Mouse (Mus musculus) cerebellum, postnatal 25 days (tissue): ENCODE measurements at regions not wholly inside any gene's neighbourhood (a gene's known extent, or its start where the extent isn't known, plus 50 kb on each side); places are given as distances from the start of the nearest gene placed in this dataset.

ENCODE experiments used
- DNase-seq, 2 experiments: peaks; one replicate each; pipeline ENCODE4 v3.0.0; 2021; ENCODE audit warnings: mixed read lengths in 2 of 2

GRCm38 (mm10) chr3:47866061-47866460 is 1418.0 kb upstream of the Pabpc4l start:
- peak; percentile 11 to 55 for DNase-seq

- DNase-seq = peak; percentile 40 to 65
These were observed 1415.6 kb upstream of the Pabpc4l start for GRCm38 (mm10) chr3:47863591-47863990.

DNA sequence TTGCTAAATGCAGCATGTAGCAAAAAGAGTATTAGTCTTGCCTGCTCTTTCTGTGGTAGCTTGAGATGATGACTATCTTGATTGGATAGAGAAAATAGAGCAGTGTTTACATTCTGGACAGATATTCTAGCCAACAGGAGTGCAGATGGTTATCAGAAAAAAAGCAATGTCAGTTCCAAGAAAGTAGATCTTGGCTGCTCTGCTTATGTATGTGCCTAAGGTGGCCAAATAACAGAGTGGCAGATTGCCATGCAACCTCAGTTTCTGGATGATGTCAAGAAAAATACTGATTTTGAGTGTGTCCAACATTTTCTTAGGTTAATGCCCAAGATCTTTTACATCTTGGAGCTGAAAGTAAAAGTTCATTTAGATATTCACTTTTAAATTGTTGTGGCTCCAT is 1397.6 kb upstream of the Pabpc4l start:
- DNase-seq = peak; percentile 19 to 48

DNA sequence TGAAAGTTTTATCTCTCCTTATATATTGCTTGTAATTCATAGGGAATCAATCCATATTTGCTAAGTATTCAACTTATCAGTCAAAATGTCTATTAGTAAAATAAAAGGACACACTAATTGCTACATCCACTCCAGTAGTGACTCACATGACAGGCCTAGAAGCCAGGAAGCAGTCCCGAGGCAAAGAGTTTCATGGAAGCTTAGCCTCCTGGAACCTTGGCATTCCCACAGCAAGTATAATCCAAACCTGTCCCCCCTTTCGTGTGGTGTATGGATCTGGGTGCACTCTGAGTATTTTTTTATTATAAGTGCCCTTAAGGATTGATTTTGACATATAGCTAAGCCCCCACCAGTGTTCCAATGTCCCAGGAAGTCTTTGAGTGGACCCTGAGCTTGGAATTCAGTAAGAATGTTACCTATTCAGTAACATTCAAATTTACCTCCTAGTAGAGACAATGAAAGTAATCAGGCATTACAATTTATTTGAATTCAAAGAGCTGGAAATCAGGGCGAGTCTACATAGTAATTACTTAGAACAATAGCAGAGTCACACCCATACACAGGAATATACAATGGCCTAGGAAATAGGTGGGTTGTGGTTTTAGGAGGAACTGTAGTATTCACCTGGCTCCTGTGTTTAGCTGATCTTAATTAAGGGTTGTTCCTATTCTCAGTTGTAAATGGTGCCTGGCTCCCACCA is 1388.7 kb upstream of the Pabpc4l start:
- DNase-seq = no peak

DNA sequence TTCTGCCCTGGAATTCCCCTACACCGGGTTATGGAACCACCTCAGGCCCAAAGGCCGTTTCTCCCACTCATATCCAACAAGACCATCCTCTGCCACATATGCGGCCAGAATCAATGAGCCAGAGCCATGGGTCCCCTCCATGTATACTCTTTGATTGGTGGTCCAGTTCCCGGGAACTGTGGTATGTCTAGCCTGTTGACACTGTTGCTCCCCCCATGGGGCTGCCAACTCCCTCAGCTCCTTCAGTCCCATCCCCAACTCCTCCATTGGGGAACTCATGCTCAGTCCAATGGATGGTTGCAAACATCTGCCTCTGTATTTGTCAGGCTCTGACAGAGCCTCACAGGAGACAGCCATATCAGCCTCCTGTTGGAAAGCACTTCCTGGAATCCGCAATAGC is 1370.3 kb upstream of the Pabpc4l start:
- DNase-seq = no peak

DNA sequence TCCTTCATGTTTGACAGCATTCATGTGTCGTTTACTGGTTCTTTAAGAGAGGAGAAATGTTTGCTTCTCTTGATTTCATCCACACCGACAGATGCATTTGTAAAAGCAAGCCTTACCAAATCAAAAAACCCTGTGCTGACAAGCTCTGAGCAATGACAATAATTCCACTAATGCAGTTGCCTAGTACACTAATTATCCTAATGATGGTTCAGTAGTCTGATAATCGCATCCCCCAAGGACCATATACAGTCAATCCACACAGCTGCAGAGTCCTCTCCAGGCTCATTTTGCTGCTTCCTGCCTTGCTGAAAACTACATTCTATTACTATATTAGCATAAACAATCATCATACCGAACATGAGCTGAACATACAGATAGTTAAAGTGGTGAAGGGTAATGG is 1369.5 kb upstream of the Pabpc4l start:
- no peak for DNase-seq
